Mouse (Mus musculus): ENCODE data around the gene Ehd3.
A peak's percentile ranks its signal among the peaks of the same experiment; 100 is the strongest.

Ehd3 gene

GRCm38 (mm10) chr17:73803521-73804184 is at the start of gene Ehd3:
Ehd3 (plus strand) TSS chr17:73804134.
- no peak for DNase-seq

- peak; percentile 65 for DNase-seq
Observed at GRCm38 (mm10) chr17:73770964-73771363, 33.0 kb upstream of the Ehd3 start.

- no peak for DNase-seq
Observed at GRCm38 (mm10) chr17:73786642-73787311, 17.2 kb upstream of the Ehd3 start.

GRCm38 (mm10) chr17:73790284-73791020 is 13.5 kb upstream of the Ehd3 start:
- DNase-seq: peak; percentile 39

- no peak for DNase-seq
Observed at GRCm38 (mm10) chr17:73796789-73797188, 7.1 kb upstream of the Ehd3 start.

- DNase-seq: no peak
Observed at GRCm38 (mm10) chr17:73797706-73798105, 6.2 kb upstream of the Ehd3 start.

GRCm38 (mm10) chr17:73804592-73805271 is 798 bp downstream of the Ehd3 start:
- DNase-seq: peak; percentile 96

- DNase-seq: no peak
Observed at GRCm38 (mm10) chr17:73806331-73806730, 2.4 kb downstream of the Ehd3 start.

GRCm38 (mm10) chr17:73807211-73807610 is 3.3 kb downstream of the Ehd3 start:
- DNase-seq: no peak

GRCm38 (mm10) chr17:73808431-73808830 is 4.5 kb downstream of the Ehd3 start:
- no peak for DNase-seq

GRCm38 (mm10) chr17:73810801-73811200 is 6.9 kb downstream of the Ehd3 start:
- no peak for DNase-seq

GRCm38 (mm10) chr17:73811566-73811965 is 7.6 kb downstream of the Ehd3 start:
- DNase-seq: no peak

GRCm38 (mm10) chr17:73813031-73813660 is 9.2 kb downstream of the Ehd3 start:
- no peak for DNase-seq

- no peak for DNase-seq
Observed at GRCm38 (mm10) chr17:73814500-73815190, 10.7 kb downstream of the Ehd3 start.

GRCm38 (mm10) chr17:73817697-73818380 is 13.9 kb downstream of the Ehd3 start:
- DNase-seq: no peak

- DNase-seq: no peak
Observed at GRCm38 (mm10) chr17:73818936-73819335, 15.0 kb downstream of the Ehd3 start.

GRCm38 (mm10) chr17:73820726-73821125 is 16.8 kb downstream of the Ehd3 start:
- no peak for DNase-seq

GRCm38 (mm10) chr17:73822255-73822654 is 18.3 kb downstream of the Ehd3 start:
- DNase-seq: no peak

GRCm38 (mm10) chr17:73823121-73824021 is 19.4 kb downstream of the Ehd3 start:
- DNase-seq: peak; percentile 60

GRCm38 (mm10) chr17:73824022-73824340 is 20.0 kb downstream of the Ehd3 start:
- no peak for DNase-seq

GRCm38 (mm10) chr17:73826106-73826505 is 22.2 kb downstream of the Ehd3 start:
- DNase-seq: no peak

All from retina, postnatal 1 day (tissue).